Mouse (Mus musculus) induced T-regulatory cell, adult 2 months (primary cell): Measurements from ENCODE around the gene Snrk.

ENCODE experiments used
- DNase-seq: peaks from one replicate; pipeline ENCODE4 v3.0.0-alpha.2; 2012; ENCODE audit warnings: low read depth

Gene Snrk

GRCm38 (mm10) chr9:122117112-122117616 is at the start of gene Snrk:
Gene Snrk (plus strand): TSS chr9:122117266.
- DNase-seq = peak; percentile 90

- no peak for DNase-seq
These were observed 49.4 kb upstream of the Snrk start for GRCm38 (mm10) chr9:122067654-122068053.

- no peak for DNase-seq
These were observed 47.4 kb upstream of the Snrk start for GRCm38 (mm10) chr9:122069560-122070174.

GRCm38 (mm10) chr9:122073980-122074379 is 43.1 kb upstream of the Snrk start:
- no peak for DNase-seq

- no peak for DNase-seq
These were observed 42.5 kb upstream of the Snrk start for GRCm38 (mm10) chr9:122074575-122074974.

DNA sequence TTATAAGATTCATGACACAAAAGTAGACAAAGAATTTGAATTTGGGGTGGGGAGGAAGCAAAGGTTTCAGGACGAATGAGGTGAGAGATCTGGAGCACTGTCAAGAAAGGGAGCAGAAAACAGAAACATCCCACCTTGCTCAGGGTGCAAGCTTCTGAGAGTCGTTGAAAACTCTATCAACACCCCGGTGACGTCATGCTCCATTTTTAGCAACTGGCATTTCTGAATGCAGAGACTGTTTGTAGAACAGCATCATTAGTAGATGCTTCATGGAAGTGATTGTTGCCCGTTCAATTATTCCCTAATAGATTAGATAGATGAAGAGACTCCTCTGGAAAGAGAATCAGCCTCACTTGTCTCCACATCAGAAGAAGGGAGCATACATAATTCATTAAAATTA is 38.6 kb upstream of the Snrk start:
- DNase-seq = no peak

DNA sequence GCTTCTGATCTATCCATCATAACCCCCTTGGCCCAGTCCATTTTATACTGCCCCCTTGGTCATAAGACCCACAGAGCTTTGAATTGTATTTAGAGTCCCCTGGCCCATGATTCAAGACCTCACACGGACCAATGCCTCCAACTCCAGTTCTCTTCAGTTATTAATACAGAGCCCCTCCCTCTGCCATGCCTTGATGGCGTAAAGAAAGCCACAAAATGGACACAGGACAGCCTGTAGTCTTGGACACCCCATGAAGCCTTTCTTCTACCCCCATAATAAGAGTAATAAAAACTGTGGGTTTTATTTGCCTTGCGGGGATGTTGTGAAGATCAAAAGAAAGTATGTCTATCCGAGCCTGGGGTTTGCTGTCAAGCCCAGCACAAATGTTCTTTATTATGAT is 33.4 kb upstream of the Snrk start:
- no peak for DNase-seq

DNA sequence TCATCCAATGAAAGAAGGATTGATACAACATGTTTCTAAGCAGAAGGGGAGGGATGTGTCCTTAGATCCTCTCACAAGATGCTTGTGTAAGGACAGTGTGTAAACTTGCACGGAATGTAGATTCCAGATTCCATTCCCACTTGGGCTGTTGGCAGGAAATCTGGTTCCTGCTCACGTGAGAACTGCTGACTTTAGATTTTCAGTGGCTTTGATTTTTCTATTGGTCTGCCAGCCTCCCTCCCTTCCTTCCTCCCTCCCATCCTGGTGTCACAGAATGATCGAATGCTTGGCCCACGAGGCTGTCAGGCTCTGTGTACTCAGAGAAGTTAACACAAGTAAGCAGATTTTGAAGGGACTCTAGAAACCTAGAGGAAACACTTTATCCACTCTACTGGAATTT is 32.9 kb upstream of the Snrk start:
- no peak for DNase-seq

- no peak for DNase-seq
These were observed 32.4 kb upstream of the Snrk start for GRCm38 (mm10) chr9:122084636-122085035.

DNA sequence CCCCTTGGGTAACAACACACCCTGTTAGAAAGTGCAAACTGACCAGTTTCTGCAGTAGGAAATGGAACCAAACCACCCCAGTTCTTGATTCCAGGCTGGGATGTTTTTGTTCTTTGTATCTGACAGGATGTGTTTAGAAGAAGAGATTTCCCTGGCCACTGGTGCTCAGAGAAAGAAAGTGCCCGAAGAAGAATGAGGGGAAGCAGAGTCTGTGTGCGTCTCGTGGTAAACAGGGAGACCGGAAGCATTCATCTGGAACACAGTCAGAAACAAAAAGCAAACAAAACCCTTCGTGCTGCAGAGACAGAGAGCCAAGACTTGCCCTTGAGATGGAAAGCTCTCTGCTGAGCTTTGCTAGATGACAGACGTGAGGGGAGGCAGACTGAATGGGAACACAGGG is 32.0 kb upstream of the Snrk start:
- no peak for DNase-seq

DNA sequence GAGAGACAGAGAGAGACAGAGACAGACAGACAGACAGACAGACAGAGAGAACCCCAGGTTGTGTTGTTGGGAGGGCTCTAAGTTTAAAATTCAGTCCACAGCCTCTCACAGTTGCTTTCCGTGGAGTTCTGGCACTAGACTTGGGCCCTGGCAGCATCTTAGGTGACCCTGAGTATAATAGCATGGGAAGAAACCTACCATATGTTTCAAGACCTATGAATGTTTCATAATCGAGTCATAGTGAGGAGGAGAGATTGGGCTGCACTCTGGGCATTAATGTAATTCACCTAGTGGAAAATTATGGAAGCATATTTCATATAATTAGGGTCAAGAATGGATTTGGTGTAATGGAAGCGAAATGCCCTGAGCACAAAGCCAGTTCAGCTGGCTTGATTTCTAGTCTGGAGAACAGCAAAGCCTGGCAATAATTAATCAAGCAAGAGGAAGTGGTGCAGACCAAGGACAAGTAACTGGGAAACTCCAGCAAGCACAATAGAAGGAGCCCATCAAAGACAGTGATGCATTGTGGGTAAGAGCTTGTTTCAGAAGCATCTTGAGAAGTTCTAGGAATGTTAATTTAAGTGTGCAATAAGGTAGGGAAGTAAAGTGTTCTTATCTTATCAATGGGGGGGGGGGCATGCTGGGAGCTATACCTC is 31.4 kb upstream of the Snrk start:
- DNase-seq = no peak

GRCm38 (mm10) chr9:122087086-122087485 is 30.0 kb upstream of the Snrk start:
- DNase-seq = no peak

GRCm38 (mm10) chr9:122091171-122091570 is 25.9 kb upstream of the Snrk start:
- DNase-seq = no peak

- no peak for DNase-seq
These were observed 25.3 kb upstream of the Snrk start for GRCm38 (mm10) chr9:122091782-122092228.

DNA sequence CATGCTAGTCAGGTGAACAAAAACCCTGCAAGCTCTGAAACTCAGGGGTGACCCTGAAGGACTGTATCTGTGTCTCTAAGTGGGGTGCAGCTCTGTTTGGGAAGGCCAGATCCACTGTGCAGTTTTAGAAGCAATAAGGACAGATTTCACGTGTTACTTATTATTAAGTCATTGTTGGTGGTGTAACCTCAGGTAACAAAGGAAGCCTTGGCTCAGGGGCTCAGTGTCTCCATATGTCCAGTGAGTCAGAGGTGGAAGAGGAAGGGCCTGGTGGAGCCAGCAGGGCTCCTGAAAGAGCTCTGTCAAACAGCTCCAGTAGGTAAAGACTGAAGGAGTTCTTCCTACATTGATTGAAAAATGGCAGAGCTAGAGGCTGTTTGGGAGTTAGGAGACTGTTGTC is 22.9 kb upstream of the Snrk start:
- DNase-seq = no peak

DNA sequence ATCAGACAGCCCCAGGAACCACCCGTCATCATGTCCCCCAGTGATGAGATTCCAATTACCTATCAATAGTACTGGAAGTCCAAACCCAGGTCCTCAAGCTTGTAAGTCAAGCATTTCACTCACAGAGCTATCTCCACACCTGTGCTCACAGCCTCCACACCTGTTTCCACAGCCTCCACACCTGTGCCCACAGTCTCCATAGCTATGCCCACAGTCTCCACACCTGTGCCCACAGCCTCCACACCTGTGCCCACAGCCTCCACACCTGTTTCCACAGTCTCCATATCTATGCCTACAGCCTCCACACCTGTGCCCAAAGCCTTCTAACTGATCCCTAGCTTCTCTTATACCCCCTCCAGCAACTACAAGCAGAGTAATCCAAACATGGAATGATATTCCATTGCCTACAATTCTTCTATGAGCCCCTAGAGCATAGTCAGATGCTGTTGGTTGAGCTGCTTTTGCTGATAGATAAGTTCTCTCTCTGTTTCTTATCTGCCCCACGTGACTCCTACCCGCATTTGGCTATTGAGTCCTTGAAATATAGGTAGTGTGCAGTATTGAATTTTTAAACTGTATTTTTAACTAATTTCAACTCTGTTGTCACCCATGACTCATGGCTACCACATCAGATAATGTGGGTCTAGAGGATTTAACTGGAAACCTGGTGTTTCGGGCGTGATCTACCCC is 20.1 kb upstream of the Snrk start:
- DNase-seq = no peak

- no peak for DNase-seq
These were observed 19.5 kb upstream of the Snrk start for GRCm38 (mm10) chr9:122097535-122097934.

- DNase-seq = no peak
These were observed 16.4 kb upstream of the Snrk start for GRCm38 (mm10) chr9:122100584-122101127.

- no peak for DNase-seq
These were observed 15.9 kb upstream of the Snrk start for GRCm38 (mm10) chr9:122101196-122101595.

- DNase-seq = no peak
These were observed 13.3 kb upstream of the Snrk start for GRCm38 (mm10) chr9:122103550-122104284.

DNA sequence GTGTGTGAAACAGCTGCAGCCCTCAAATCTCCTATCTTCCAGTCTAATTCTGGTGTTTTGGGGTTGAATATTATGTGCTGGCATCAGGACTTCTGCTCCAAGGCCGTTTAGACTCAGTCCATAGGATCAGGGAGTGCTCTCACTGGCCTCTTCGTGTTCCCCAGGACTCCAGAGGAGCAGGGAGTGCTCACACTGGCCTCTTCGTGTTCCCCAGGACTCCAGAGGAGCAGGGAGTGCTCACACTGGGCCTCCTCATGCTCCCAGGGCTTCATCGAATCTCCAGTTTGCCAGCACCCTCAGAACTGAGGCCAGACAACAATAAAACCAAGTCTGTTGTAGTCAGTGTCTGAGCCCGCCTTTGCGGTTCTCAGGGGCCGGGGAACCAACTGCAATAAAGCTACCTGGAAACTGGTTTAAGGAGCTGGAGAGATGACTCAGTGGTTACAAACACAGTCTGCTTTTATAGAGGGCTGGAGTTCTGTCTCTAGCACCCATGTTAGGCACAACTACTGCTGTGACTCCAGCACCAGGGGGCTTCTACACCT is 12.7 kb upstream of the Snrk start:
- DNase-seq = no peak
